ENCODE assay signal across 8 mouse cellular contexts in genomic region chr13:97438692-97439091, GRCm38 (mm10).
DNase-seq lines count a peak whose midpoint lies in the region; ATAC-seq and TF ChIP-seq lines count a peak whose summit lies in the region.

No protein-coding gene starts in this region.

- H3K9me3 ChIP-seq in embryonic facial prominence, embryonic 12.5 days = no peaks in the 10 kb centered on the region
- H3K9me3 ChIP-seq in hindbrain, embryonic 11.5 days (ENCODE audit: control insufficient read depth, low read length) = no peaks in the 10 kb centered on the region
- H3K9me3 ChIP-seq in midbrain, embryonic 14.5 days (ENCODE audit: control insufficient read depth, low read length) = no peaks in the 10 kb centered on the region

- no peak overlapping the region for H3K4me3 ChIP-seq in layer of hippocampus, adult 2 months
- no peak overlapping the region for H3K4me3 ChIP-seq in embryonic facial prominence, embryonic 12.5 days
- H3K4me3 ChIP-seq in hindbrain, embryonic 11.5 days (ENCODE audit: low read depth, low read length) = no peak overlapping the region
- no peak overlapping the region for H3K4me3 ChIP-seq in midbrain, embryonic 14.5 days (replicated peaks; ENCODE audit: low read depth, low read length)

- H3K36me3 ChIP-seq in embryonic facial prominence, embryonic 12.5 days = no peaks in the 10 kb centered on the region
- no peaks in the 10 kb centered on the region for H3K36me3 ChIP-seq in hindbrain, embryonic 11.5 days (ENCODE audit: control insufficient read depth, insufficient read depth, low read length)
- H3K36me3 ChIP-seq in midbrain, embryonic 14.5 days (ENCODE audit: control insufficient read depth, insufficient read depth, low read length) = no peaks in the 10 kb centered on the region

- no peak for TF ChIP-seq CTCF in layer of hippocampus, adult 2 months (conservative IDR thresholded peaks at IDR 0.05)

- H3K27ac ChIP-seq in layer of hippocampus, adult 2 months = peak overlapping the region; percentile 90
- H3K27ac ChIP-seq in embryonic facial prominence, embryonic 12.5 days = peak overlapping the region; percentile 67
- peak overlapping the region; percentile 83 for H3K27ac ChIP-seq in hindbrain, embryonic 11.5 days (ENCODE audit: low read depth, low read length)
- peak overlapping the region; percentile 50 for H3K27ac ChIP-seq in midbrain, embryonic 14.5 days (replicated peaks; ENCODE audit: low read depth, low read length)

- peak overlapping the region; percentile 26; the same call in 1 of the 2 replicates for H3K4me2 ChIP-seq in embryonic facial prominence, embryonic 12.5 days (replicated peaks)
- peak overlapping the region; percentile 19; the same call in 1 of the 2 replicates for H3K4me2 ChIP-seq in hindbrain, embryonic 11.5 days (replicated peaks; ENCODE audit: low read depth, low read length)
- H3K4me2 ChIP-seq in midbrain, embryonic 14.5 days (ENCODE audit: low read length) = peak overlapping the region; percentile 28

- 54% methylated on average over 12 of the region's 12 CpGs for WGBS in embryonic facial prominence, embryonic 12.5 days
- 48% methylated on average over 12 of the region's 12 CpGs for WGBS in hindbrain, embryonic 11.5 days
- WGBS in midbrain, embryonic 14.5 days = 34% methylated on average over 12 of the region's 12 CpGs

- no peak for DNase-seq in layer of hippocampus, adult 2 months (ENCODE audit: low spot score in 2 of 2)
- no peak for DNase-seq in layer of hippocampus, adult 9-10 months (ENCODE audit: low spot score)
- peak; percentile 40 for DNase-seq in hindbrain, embryonic 11.5 days (ENCODE audit: low spot score)
- peak; percentile 73 for DNase-seq in midbrain, embryonic 14.5 days
- no peak for DNase-seq in gastrocnemius, postnatal 10 days
- DNase-seq in gastrocnemius, postnatal 14 days = no peak

- H3K4me1 ChIP-seq in embryonic facial prominence, embryonic 12.5 days = peaks cover 63% of the 10 kb centered on the region
- peaks cover 32% of the 10 kb centered on the region for H3K4me1 ChIP-seq in hindbrain, embryonic 11.5 days (replicated peaks; ENCODE audit: control insufficient read depth, insufficient read depth, low read length)
- peaks cover 70% of the 10 kb centered on the region for H3K4me1 ChIP-seq in midbrain, embryonic 14.5 days (ENCODE audit: control insufficient read depth, insufficient read depth, low read length)

- H3K27me3 ChIP-seq in embryonic facial prominence, embryonic 12.5 days = no peaks in the 10 kb centered on the region
- H3K27me3 ChIP-seq in hindbrain, embryonic 11.5 days (ENCODE audit: control insufficient read depth, insufficient read depth, low read length) = no peaks in the 10 kb centered on the region
- no peaks in the 10 kb centered on the region for H3K27me3 ChIP-seq in midbrain, embryonic 14.5 days (ENCODE audit: control insufficient read depth, insufficient read depth, low read length)

- H3K9ac ChIP-seq in embryonic facial prominence, embryonic 12.5 days = no peak overlapping the region
- H3K9ac ChIP-seq in hindbrain, embryonic 11.5 days (ENCODE audit: low read depth, low read length) = 0 out of 2 replicates have a peak overlapping the region, but pooled peaks have one; percentile 38
- H3K9ac ChIP-seq in midbrain, embryonic 14.5 days (replicated peaks; ENCODE audit: low read length) = peak overlapping the region; percentile 10; the same call in 1 of the 2 replicates

- no peak for ATAC-seq in embryonic facial prominence, embryonic 12.5 days (ENCODE audit: insufficient number of reproducible peaks, insufficient read depth, low FRiP score, low TSS enrichment)
- ATAC-seq in hindbrain, embryonic 11.5 days (ENCODE audit: low FRiP score) = no peak
- ATAC-seq in midbrain, embryonic 14.5 days (ENCODE audit: low FRiP score, low TSS enrichment) = no peak
- ATAC-seq in monocyte, adult 5-6 weeks (replicated peaks; ENCODE audit: insufficient number of reproducible peaks, low FRiP score, low TSS enrichment, poor library complexity, severe bottlenecking) = no peak

- intact Hi-C loops in gastrocnemius, postnatal 14 days (cut with DNase I; ENCODE audit: low total_unique reads) = no loop called here

Comparison
In these comparisons a context has a peak if more than half of its experiments do, and no peak if none do; other contexts are left out.
1. DNase-seq: peak in hindbrain, embryonic 11.5 days (single experiment) and midbrain, embryonic 14.5 days (single experiment); none in layer of hippocampus, adult 2 months (0 of 2), layer of hippocampus, adult 9-10 months (single experiment), gastrocnemius, postnatal 10 days (single experiment) and gastrocnemius, postnatal 14 days (single experiment).
2. Peak in every context shown above with its lines, with median percentiles within 50 percentile points of each other: H3K27ac ChIP-seq and H3K4me2 ChIP-seq.